Mouse (Mus musculus): ENCODE measurements around the gene Armcx2.
A peak's percentile ranks its signal among the peaks of the same experiment; 100 is the strongest.
"Not testable (repeated sequence)": the region's sequence is repeated elsewhere in the genome, so short reads cannot be mapped to it uniquely, and the experiment has no call there.

The Armcx2 gene

DNA sequence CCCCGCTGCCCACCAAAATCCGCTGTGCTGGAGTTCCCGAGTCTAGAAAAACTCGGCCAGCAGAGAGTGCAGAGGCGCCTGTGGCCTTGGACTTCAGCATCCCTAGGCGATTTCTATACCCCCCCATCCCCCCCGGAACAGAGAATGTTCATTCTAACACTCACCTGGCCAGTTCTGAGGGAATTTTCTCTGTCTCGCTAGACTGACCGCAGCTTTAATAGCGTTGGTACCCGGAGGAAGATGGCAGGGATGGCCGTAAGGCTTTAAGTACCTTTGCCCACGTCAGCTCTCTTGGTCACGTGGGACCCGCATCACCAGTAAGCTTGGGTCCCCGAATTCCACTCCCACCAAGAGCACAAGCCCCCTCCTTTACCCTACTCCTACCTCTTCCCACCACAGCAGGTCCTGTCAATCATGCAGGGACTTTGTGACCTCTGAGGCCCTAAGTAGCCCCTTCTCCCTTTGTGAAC, at the start of gene Armcx2:
TSS of gene Armcx2 (minus strand) at position 467 of the 470 bp plus-strand sequence.
- peak; percentile 77 to 84 for DNase-seq

DNA sequence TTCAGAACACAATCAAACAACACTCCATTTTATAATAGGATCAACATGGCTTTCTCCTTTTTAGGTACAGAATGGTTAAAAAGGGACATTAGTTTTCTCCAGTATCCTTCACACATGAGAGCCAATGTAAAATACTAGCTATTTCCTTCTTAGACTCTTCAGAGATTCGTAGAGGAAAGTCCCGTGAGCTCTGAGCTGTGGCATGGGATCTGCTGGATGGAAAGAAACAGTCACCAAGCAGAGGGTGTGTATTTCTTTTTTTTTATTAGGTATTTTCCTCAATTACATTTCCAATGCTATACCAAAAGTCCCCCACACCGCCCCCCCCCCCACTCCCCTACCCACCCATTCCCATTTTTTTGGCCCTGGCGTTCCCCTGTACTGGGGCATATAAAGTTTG, 40.6 kb upstream of the Armcx2 start:
- no peak for DNase-seq

- DNase-seq, result no peak
Observed at GRCm38 (mm10) chrX:134844424-134844823, 35.4 kb upstream of the Armcx2 start.

DNA sequence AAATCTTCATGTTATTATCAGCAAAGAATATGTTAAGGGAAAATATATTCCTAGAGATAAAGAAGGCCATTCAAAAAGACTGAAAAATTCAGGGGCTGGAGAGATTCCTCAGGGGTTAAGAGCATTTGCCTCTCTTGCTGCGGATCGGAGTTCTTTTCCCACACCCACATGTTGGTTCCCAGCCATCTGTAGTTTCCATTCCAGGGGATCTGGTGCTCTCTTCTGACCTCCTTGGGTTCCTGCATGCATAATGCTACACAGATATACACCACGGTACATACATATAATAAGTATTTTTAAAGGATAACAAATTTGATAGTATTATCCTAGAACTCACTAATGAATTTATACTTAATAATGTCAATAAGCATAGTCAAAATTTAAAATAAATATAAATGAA, 21.5 kb upstream of the Armcx2 start:
- DNase-seq, result peak; percentile 38 to 46

DNA sequence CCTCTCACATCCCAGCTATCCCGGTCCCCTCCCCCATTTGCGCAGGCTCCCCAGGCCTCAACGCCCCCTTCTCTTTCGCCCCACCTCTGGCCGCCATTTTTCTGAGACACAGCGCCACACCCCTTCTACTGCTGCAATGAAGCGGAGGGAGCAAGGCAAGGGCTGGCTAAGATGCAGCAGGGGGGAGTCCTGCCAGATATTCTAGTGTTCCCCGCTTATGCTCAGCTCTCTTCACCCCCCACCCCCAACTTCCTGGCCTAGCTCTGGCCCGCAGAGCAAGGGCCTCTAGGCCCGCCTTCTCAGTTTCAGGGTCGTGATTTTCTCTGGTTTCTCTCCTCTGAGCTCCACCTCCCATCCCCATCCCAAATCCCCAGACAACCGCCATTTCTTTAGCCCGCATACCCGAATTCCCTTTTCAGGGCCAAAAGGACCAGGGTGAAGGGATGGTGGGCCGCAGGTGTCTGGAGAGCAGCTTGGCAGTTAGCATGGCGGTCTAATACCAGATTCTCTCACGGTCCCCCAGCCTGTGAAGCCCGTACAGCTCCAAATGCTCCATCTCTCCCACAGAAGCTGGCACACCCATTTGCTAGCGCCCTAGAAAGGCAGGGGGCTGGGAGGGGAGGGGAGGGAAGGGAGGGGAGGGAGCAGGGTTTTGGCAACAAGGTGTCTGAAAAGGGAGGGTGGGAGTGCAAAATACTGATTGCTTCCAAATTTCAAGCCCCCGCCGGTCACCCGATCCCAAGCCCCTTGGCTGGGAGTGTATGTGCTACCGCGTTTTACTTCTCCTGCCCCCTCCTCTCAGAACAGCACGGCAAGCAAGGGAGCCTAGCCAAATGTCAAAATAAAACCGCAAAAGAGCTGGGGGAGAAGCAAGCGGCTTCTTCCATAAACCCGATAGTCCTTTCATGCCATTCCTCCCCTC, 927 bp downstream of the Armcx2 start:
- peak; percentile 65 to 72 for DNase-seq

DNA sequence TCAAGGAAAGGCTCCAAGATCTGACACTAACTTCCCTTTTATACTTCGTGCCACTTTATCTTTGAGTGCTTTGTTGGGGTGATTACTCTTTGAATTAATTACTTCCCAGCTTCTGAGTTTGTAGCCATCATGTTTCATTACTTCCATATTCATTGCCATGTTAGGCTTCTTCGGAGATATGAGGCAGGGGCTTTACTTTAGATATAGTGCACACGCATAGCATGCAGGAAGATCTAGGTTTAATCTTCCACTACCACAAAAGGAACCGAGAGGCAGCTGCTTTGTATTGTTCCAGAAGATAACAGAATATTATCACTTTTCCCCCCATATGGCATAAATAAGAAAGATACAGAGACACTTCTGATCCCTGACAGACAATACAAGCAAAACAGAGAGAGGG, 21.3 kb downstream of the Armcx2 start:
- no peak for DNase-seq

- DNase-seq, result not testable (repeated sequence)
Observed at GRCm38 (mm10) chrX:134763428-134764198, 45.4 kb downstream of the Armcx2 start.

DNA sequence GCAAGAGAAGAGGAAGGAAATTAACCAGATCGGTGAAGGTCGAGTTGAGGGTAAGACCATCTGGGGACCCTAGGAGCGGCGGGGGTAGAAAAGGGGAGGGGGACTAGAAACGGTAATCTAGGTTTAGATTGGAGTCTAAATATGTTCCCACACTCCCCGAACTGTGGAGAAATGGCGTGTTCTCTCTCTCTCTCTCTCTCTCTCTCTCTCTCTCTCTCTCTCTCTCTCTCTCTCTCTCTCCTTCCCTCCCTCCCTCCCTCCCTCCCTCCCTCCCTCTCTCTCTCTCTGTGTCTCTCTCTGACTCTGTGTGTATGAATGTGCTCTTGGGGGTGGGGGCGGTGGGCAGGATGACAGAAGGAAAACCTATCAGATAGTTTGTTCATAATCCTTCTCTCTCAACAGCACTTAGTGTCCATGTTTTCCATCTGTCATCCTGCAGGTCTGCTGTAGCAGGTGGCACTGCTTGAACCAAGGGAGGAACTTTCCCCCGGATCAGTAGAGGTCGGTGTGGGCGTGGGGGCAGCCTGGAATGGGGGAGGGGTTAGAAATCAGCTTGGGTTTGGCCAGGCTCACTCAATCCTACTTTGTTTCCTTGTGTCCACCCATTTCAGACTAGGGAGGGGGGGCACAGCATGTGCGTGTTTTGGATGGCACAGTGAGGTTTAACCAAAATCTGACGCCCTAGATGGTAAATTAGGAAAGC, 51.6 kb downstream of the Armcx2 start:
- peak; percentile 37 to 50 for DNase-seq

GRCm38 (mm10) chrX:134756434-134757292, 52.4 kb downstream of the Armcx2 start, which contains the start of gene Armcx3:
Gene Armcx3 (plus strand): TSS chrX:134756595.
- peak; percentile 77 to 80 for DNase-seq

All from cerebellum, postnatal 10 days (tissue).